Mouse (Mus musculus): ENCODE data around the gene Stmn1. TPM values are rescaled to one million over a fixed set of nuclear protein-coding genes. Genes with fewer than 3 reads are reported as not detected.
"Not testable (repeated sequence)": the region's sequence is repeated elsewhere in the genome, so short reads cannot be mapped to it uniquely, and the experiment has no call there.

Stmn1 gene
- polyA plus RNA-seq, 1 experiment: 293 TPM

- TF ChIP-seq POLR2A (IDR thresholded peaks at IDR 0.05; ENCODE audit: low read depth, low read length) (no peak), CTCF (IDR thresholded peaks at IDR 0.05; ENCODE audit: borderline replicate concordance, insufficient read depth, low read length) (no peak)
- no peak overlapping the region for H3K4me3 ChIP-seq (ENCODE audit: insufficient read depth, low read length)
- no peaks in the 10 kb centered on the region; the same call in 1 of the 2 replicates for H3K4me1 ChIP-seq (ENCODE audit: control insufficient read depth, insufficient read depth, low read length)
- no peak overlapping the region for H3K27ac ChIP-seq (ENCODE audit: insufficient read depth, low read length)
Measured at GRCm38 (mm10) chr4:134482442-134482841, 14.3 kb downstream of the Stmn1 start.

- H3K4me3 ChIP-seq (ENCODE audit: insufficient read depth, low read length): no peak overlapping the region
- H3K27ac ChIP-seq (ENCODE audit: insufficient read depth, low read length): no peak overlapping the region
- no peak for TF ChIP-seq CTCF (IDR thresholded peaks at IDR 0.05; ENCODE audit: borderline replicate concordance, insufficient read depth, low read length)
- TF ChIP-seq POLR2A (IDR thresholded peaks at IDR 0.05; ENCODE audit: low read depth, low read length): no peak
- H3K4me1 ChIP-seq (ENCODE audit: control insufficient read depth, insufficient read depth, low read length): no peaks in the 10 kb centered on the region; the same call in 1 of the 2 replicates
Measured at GRCm38 (mm10) chr4:134483078-134483688, 15.1 kb downstream of the Stmn1 start.

- Histone ChIP-seq H3K4me3 (ENCODE audit: insufficient read depth, low read length) (no peak overlapping the region), H3K4me1 (ENCODE audit: control insufficient read depth, insufficient read depth, low read length) (no peaks in the 10 kb centered on the region; the same call in 1 of the 2 replicates), H3K27ac (ENCODE audit: insufficient read depth, low read length) (no peak overlapping the region)
- TF ChIP-seq POLR2A (IDR thresholded peaks at IDR 0.05; ENCODE audit: low read depth, low read length) (no peak), CTCF (IDR thresholded peaks at IDR 0.05; ENCODE audit: borderline replicate concordance, insufficient read depth, low read length) (no peak)
Measured at GRCm38 (mm10) chr4:134483696-134484095, 15.6 kb downstream of the Stmn1 start.

GRCm38 (mm10) chr4:134484231-134484630, 16.1 kb downstream of the Stmn1 start:
- H3K27ac ChIP-seq (ENCODE audit: insufficient read depth, low read length): no peak overlapping the region
- TF ChIP-seq POLR2A (IDR thresholded peaks at IDR 0.05; ENCODE audit: low read depth, low read length): no peak
- no peak overlapping the region for H3K4me3 ChIP-seq (ENCODE audit: insufficient read depth, low read length)
- H3K4me1 ChIP-seq (ENCODE audit: control insufficient read depth, insufficient read depth, low read length): no peaks in the 10 kb centered on the region; the same call in 1 of the 2 replicates

GRCm38 (mm10) chr4:134485151-134485900, 17.2 kb downstream of the Stmn1 start:
- Histone ChIP-seq H3K4me3 (ENCODE audit: insufficient read depth, low read length) (no peak overlapping the region), H3K27ac (ENCODE audit: insufficient read depth, low read length) (no peak overlapping the region), H3K4me1 (ENCODE audit: control insufficient read depth, insufficient read depth, low read length) (no peaks in the 10 kb centered on the region; the same call in 1 of the 2 replicates)
- TF ChIP-seq POLR2A (IDR thresholded peaks at IDR 0.05; ENCODE audit: low read depth, low read length): no peak
- no peak for TF ChIP-seq CTCF (IDR thresholded peaks at IDR 0.05; ENCODE audit: borderline replicate concordance, insufficient read depth, low read length)

- Histone ChIP-seq H3K4me3 (ENCODE audit: insufficient read depth, low read length) (no peak overlapping the region), H3K27ac (ENCODE audit: insufficient read depth, low read length) (no peak overlapping the region), H3K4me1 (ENCODE audit: control insufficient read depth, insufficient read depth, low read length) (no peaks in the 10 kb centered on the region)
- TF ChIP-seq POLR2A (IDR thresholded peaks at IDR 0.05; ENCODE audit: low read depth, low read length) (no peak), CTCF (IDR thresholded peaks at IDR 0.05; ENCODE audit: borderline replicate concordance, insufficient read depth, low read length) (no peak)
Measured at GRCm38 (mm10) chr4:134488211-134488610, 20.1 kb downstream of the Stmn1 start.

- Histone ChIP-seq H3K4me1 (ENCODE audit: control insufficient read depth, insufficient read depth, low read length) (no peaks in the 10 kb centered on the region), H3K4me3 (ENCODE audit: insufficient read depth, low read length) (no peak overlapping the region), H3K27ac (ENCODE audit: insufficient read depth, low read length) (no peak overlapping the region)
- TF ChIP-seq POLR2A (IDR thresholded peaks at IDR 0.05; ENCODE audit: low read depth, low read length): no peak
- no peak for TF ChIP-seq CTCF (IDR thresholded peaks at IDR 0.05; ENCODE audit: borderline replicate concordance, insufficient read depth, low read length)
Measured at GRCm38 (mm10) chr4:134489986-134490665, 22.0 kb downstream of the Stmn1 start.

- no peak overlapping the region for H3K4me3 ChIP-seq (ENCODE audit: insufficient read depth, low read length)
- 0 out of 2 replicates have a peak, but pooled peaks cover 2% of the 10 kb centered on the region for H3K4me1 ChIP-seq (ENCODE audit: control insufficient read depth, insufficient read depth, low read length)
- H3K27ac ChIP-seq (ENCODE audit: insufficient read depth, low read length): no peak overlapping the region
- no peak for TF ChIP-seq POLR2A (IDR thresholded peaks at IDR 0.05; ENCODE audit: low read depth, low read length)
- TF ChIP-seq CTCF (IDR thresholded peaks at IDR 0.05; ENCODE audit: borderline replicate concordance, insufficient read depth, low read length): no peak
Measured at GRCm38 (mm10) chr4:134491716-134492115, 23.6 kb downstream of the Stmn1 start.

- H3K4me3 ChIP-seq (ENCODE audit: insufficient read depth, low read length); H3K27ac ChIP-seq (ENCODE audit: insufficient read depth, low read length); H3K4me1 ChIP-seq (ENCODE audit: control insufficient read depth, insufficient read depth, low read length): not testable (repeated sequence)
Measured at GRCm38 (mm10) chr4:134494161-134494560, 26.0 kb downstream of the Stmn1 start.
